Mouse (Mus musculus): ENCODE results near the gene Dtx3. TPM values are rescaled to one million over a fixed set of nuclear protein-coding genes. Genes with fewer than 3 reads are reported as not detected.
A peak's percentile ranks its signal among the peaks of the same experiment; 100 is the strongest.
"Not testable (repeated sequence)": the region's sequence is repeated elsewhere in the genome, so short reads cannot be mapped to it uniquely, and the experiment has no call there.

Dtx3 gene
- polyA plus RNA-seq, 1 experiment from 2014 or later = 155 TPM

DNA sequence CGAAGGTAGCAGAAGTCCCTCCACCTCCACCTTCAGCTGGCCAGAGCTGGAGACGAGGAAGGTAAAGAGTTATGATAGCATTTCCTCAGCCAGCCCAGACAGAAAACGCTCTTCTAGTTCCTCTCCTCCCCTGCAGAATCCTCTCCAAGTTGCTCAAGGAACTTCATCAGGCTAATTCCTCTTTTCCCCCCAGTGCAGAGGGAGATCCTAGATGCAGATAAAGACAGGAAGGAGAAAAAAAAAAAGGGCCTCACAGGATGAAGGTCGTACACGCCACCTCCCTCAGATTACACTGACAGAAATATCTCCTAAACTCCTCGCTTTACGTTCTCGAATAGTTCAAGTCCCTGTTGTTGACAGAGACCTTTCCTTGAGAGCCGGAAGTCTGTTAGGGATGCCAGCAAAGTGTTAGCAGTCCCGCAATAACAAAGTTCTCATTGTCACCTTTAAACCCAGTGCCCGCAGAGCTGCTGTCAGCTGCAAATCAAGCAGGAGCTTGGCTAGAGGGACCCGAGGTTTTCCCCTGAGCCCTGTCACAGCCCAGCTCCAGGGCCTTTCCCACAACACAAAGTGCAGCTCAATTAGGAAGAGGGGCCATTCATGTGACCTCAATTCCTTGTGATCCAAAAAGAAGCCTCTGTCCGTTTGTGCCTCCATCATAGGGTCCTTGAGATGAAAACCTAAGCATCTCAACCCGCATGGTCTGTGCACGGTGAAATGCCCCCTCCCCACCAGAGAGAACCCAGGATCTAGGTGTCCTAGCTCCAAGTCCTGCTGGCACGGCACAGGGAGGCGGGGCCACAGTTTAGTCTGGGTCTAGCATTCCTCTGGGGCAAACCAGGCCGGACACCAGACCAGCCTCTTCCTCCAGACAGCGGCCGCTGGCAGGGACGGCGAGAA is 850 bp downstream of the Dtx3 start:
- H3K27me3 ChIP-seq = no peaks in the 10 kb centered on the region
- POLR2A ChIA-PET = interaction anchor here (0.9 kb wide), 1 partner anchor 20 kb away, joined by 3 read pairs; no protein-coding TSS in a partner anchor
- in situ Hi-C loops (cut with MboI; ENCODE audit: low pct_unique_long_range_greater_than_20kb) = no loop called here
- CTCF ChIA-PET = interaction anchor here (1.3 kb wide), 1 partner anchor 85 kb away, joined by 3 read pairs; no protein-coding TSS in a partner anchor
- ATAC-seq (no peak), DNase-seq (ENCODE audit: low read depth, low spot score) (no peak)
- no peak for TF ChIP-seq CTCF (IDR thresholded peaks at IDR 0.05)

DNA sequence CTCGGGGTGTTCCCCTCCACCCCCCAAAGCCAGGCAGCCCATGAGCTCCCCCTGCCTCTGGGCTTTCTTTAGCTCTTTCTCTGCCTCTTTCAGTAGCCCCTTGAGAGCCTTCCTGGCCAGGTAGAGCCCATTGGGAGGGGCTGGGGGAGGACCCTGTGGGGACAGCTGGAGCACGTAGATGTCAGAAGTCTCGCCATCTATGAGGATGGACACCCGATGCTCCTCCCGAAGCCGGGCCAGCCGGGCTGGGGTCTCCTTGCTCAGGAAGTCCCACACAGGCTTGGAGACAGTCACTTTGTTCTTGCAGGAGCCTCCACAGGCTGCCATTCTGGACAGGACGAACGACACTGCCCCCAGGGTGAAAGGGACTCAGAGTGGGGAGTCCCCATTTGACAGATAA is 2.5 kb downstream of the Dtx3 start:
- ATAC-seq (no peak), DNase-seq (ENCODE audit: low read depth, low spot score) (no peak)
- ChIA-PET CTCF (interaction anchor here (1.3 kb wide), 1 partner anchor 84 kb away, joined by 3 read pairs; no protein-coding TSS in a partner anchor), POLR2A (no interaction called here)
- H3K27me3 ChIP-seq = no peaks in the 10 kb centered on the region
- in situ Hi-C loops (cut with MboI; ENCODE audit: low pct_unique_long_range_greater_than_20kb) = no loop called here
- TF ChIP-seq CTCF (IDR thresholded peaks at IDR 0.05) = no peak

DNA sequence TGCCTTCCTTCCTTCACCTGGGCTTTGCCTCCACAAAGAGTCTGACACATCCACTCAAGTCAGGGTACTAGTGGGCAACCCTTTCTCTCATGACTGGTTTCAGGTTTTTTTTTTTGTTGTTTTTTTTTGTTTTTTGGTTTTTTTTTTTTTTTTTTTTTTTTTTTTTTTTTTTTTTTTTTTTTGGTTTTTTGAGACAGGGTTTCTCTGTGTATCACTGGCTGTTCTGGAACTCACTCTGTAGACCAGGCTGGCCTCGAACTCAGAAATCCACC is 3.5 kb downstream of the Dtx3 start:
- CTCF ChIA-PET; H3K27me3 ChIP-seq; POLR2A ChIA-PET; DNase-seq (ENCODE audit: low read depth, low spot score); in situ Hi-C loops (cut with MboI; ENCODE audit: low pct_unique_long_range_greater_than_20kb); ATAC-seq: not testable (repeated sequence)

DNA sequence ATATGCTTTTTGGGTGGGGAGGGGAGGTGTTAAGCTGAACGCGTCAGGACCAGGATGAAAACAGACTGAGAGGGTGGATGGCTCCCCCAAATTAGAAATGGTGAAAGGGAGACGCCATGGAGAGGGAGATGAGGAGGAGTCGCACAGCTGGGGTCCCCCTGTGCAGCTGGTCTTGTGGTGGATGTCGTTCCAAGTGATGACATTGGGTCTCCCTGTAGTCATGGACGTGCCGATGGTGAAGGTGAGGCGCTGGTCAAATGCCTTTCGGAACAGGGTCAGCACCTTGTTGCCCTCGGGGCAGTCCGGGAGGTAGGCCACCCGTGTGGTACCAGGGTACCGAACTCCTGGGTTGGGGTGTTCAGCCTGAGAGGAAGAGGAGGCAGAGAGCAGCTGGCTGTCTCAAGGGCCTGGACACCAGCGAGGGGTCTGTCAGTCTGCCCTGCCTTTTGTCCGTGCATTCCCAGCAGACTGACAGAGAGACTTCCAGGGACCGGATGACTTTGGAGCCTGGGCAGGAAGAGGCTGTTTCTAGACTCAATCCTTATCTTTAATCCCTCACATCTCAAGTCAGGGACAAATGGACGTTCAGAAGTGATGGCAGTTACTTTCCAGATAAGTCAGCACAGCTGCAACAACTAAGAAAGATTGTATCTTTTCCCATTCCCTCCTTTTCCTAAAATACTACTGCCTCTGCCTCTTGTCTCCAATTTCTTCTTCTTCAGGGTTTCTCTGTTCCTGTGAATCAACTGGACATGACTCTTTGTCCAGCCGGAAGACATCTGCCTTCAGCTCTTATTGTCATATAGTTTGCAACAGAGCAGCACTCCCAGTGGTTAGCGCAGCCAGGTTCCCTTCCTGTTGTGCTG is 4.1 kb downstream of the Dtx3 start:
- DNase-seq (ENCODE audit: low read depth, low spot score) (no peak), ATAC-seq (no peak)
- ChIA-PET POLR2A (no interaction called here), CTCF (interaction anchor here (1.0 to 1.4 kb wide), 2 partner anchors 13 to 20 kb away, joined by 3 read pairs; partner anchors contain the start of gene Pip4k2c)
- H3K27me3 ChIP-seq = no peaks in the 10 kb centered on the region
- in situ Hi-C loops (cut with MboI; ENCODE audit: low pct_unique_long_range_greater_than_20kb) = no loop called here
- TF ChIP-seq CTCF (IDR thresholded peaks at IDR 0.05) = no peak

DNA sequence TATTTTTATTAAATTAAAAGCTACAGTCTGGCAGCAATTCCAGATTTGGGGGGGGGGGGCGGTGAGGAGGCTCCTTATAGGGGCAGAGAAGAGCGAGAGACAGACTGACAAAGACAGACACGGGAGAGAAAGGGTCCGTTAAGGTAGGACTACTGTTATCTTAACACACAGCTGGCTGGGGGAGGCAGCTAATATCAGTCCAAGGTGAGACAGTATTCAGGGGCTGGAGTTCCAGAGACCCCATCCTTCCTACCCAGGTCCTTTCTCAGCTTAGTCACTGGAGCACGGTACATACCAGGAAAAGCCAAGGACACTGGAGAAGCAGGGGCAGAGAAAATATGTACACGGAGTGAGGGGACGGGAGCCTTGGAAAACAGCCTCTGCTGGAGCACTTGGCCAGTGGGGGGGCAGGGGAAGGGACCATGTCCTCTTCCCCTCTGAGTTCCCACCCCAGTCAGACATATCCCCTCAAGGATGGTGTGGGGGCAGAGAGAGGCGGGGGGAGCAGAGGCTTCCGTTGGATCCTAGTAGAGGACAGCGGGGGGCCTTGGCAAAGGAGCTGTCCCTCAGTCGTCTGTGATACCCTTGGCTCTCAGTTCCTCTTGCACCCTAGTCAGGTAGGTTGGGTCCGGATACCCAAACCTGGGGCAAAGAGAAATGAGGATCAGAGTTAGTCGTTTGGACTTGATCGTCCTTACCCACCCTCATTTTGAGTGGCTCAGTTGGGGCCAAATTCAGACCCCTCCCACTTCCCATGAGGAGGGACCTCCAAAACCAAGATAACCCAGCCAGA is 4.9 kb downstream of the Dtx3 start:
- no peaks in the 10 kb centered on the region for H3K27me3 ChIP-seq
- no peak for TF ChIP-seq CTCF (IDR thresholded peaks at IDR 0.05)
- DNase-seq (ENCODE audit: low read depth, low spot score) (no peak), ATAC-seq (no peak)
- CTCF ChIA-PET = interaction anchor here (1.0 to 1.4 kb wide), 2 partner anchors 12 to 21 kb away, joined by 3 read pairs; partner anchors contain the start of gene Pip4k2c
- in situ Hi-C loops (cut with MboI; ENCODE audit: low pct_unique_long_range_greater_than_20kb) = no loop called here
- POLR2A ChIA-PET = interaction anchor here (0.6 kb wide), 1 partner anchor 855 kb away, joined by 3 read pairs; no protein-coding TSS in a partner anchor

DNA sequence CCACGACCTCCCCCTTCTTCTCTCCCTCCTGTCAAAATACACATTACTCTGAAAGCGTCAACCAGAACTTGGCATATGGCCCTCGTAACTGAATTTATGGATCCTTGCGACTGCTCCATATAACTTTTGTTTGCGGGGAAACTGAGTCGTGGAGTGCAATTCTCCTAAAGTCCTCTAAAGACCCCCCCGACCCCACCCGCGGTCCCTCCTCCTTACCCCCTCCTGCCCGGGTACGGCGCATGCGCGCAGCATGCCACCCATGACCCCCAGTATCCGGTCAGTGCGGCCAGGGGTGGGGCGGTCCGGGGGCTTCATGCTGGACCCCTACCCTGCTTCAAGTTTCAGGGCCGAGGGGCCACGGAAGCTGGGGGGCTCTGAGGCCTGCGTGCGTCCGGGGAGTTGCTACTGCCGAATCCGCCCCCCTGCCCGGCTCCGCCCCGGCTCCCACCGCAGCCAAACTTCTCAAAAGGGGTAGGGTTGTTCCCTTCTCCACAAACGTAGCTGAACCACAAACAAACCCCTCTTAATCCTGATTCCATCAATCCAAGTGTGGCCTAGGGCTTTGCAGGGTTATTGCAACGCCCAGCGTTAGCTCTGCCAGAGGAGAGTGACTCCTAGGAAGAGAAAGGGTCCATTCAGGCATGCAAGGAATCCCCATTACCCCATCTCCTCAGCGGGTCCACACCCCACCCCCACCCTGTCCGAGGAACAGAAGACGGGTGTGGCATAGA is 5.7 kb downstream of the Dtx3 start, which contains the start of gene Arhgef25:
Gene Arhgef25, minus strand, starts transcription at position 433 of the 731 bp plus-strand sequence.
- no peak for TF ChIP-seq CTCF (IDR thresholded peaks at IDR 0.05)
- ChIA-PET POLR2A (interaction anchor here (0.6 kb wide), 1 partner anchor 856 kb away, joined by 3 read pairs; no protein-coding TSS in a partner anchor), CTCF (interaction anchor here (1.4 kb wide), 1 partner anchor 21 kb away, joined by 3 read pairs; the partner anchor contains the start of gene Pip4k2c)
- no peaks in the 10 kb centered on the region for H3K27me3 ChIP-seq
- DNase-seq (ENCODE audit: low read depth, low spot score) = no peak
- peak; percentile 27 for ATAC-seq
- in situ Hi-C loops (cut with MboI; ENCODE audit: low pct_unique_long_range_greater_than_20kb) = loop anchor here (5.0 kb wide), 1 partner anchor 32 kb away; no protein-coding TSS in a partner anchor

DNA sequence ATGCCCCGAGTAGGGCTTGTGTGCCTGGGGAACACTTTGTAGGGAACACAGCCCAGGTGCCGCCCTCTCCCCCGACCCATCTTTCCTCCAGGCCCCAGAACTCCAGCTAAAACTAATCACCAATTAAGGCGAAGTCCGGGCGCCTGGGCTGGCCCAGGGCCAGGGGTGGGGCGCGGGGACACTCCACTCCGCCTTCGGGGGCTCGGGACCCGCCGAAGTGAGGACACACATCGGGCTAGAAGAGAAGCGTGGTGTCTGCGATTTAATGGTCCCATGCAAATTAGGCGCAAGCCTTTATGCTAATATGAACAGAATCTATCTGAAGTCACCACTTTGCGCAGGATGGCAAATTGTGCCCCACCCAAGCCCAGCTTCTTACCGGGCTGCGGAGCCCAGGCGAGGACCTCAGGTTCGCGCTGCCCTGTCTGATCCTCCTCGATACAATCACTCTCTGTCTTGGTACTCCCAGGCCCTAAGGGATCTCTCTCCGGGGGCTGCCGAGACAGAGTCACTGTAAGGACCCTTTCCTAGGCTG is 6.3 kb downstream of the Dtx3 start:
- DNase-seq (ENCODE audit: low read depth, low spot score) (no peak), ATAC-seq (no peak)
- ChIA-PET CTCF (interaction anchor here (1.7 kb wide), 1 partner anchor 18 kb away, joined by 4 read pairs; no protein-coding TSS in a partner anchor), POLR2A (interaction anchor here (1.4 kb wide), 1 partner anchor 23 kb away, joined by 4 read pairs; no protein-coding TSS in a partner anchor)
- TF ChIP-seq CTCF (IDR thresholded peaks at IDR 0.05) = no peak
- H3K27me3 ChIP-seq = no peaks in the 10 kb centered on the region
- in situ Hi-C loops (cut with MboI; ENCODE audit: low pct_unique_long_range_greater_than_20kb) = loop anchor here (5.0 kb wide), 1 partner anchor 33 kb away; no protein-coding TSS in a partner anchor

DNA sequence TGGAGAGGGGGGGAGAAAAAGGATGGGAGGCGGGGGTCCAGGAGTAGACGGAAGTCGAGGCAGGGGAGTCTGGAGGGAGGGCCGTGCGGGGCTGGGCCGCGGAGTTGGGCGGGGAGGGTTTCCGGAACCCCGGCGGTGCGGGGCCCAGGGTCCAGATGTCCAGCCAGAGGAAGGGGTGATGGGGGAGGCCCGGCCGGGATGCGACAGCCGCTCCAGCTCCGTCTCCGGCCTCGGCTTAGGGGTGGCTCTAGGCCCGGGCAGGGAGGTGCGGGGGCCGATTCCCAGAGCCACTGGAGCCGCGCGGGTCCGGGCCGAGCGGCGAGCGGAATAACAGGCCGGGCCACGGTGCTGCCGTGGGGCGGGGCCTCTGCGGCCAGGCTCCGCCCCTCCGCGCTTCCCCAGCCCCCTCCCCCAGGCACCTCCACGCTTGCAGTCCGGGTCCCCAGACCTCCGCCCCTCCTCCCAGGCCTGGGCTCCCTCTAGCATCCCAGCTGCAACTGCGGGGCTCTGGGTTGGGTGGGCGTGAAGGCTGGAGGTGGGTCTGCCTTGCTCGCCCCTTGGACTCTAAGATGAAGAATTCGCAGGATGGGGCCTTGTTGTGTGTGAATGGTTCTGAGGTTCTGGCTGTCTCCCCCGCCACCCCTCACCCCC is 6.9 kb downstream of the Dtx3 start:
- DNase-seq (ENCODE audit: low read depth, low spot score) = no peak
- in situ Hi-C loops (cut with MboI; ENCODE audit: low pct_unique_long_range_greater_than_20kb) = loop anchor here (5.0 kb wide), 1 partner anchor 34 kb away; no protein-coding TSS in a partner anchor

More for the DNA sequence above, 6.9 kb downstream of the Dtx3 start:
- CTCF ChIA-PET = interaction anchor here (1.7 kb wide), 1 partner anchor 17 kb away, joined by 4 read pairs; no protein-coding TSS in a partner anchor
- peak; percentile 70 for ATAC-seq
- no peaks in the 10 kb centered on the region for H3K27me3 ChIP-seq
- POLR2A ChIA-PET = interaction anchor here (1.4 kb wide), 2 partner anchors 8 to 22 kb away, joined by 4 to 6 read pairs; no protein-coding TSS in a partner anchor
- no peak for TF ChIP-seq CTCF (IDR thresholded peaks at IDR 0.05)
